Mouse (Mus musculus) kidney, adult 11 months (tissue): ENCODE results near the gene Cdk2ap1.
A peak's percentile ranks its signal among the peaks of the same experiment; 100 is the strongest.
"Not testable (repeated sequence)": the region's sequence is repeated elsewhere in the genome, so short reads cannot be mapped to it uniquely, and the experiment has no call there.

ENCODE experiments used
- DNase-seq: peaks from one replicate; pipeline ENCODE4 v3.0.0; 2022

The Cdk2ap1 gene

GRCm38 (mm10) chr5:124362982-124363381, at the start of gene Cdk2ap1:
Cdk2ap1 (minus strand) TSS chr5:124363082.
- DNase-seq = not testable (repeated sequence)

GRCm38 (mm10) chr5:124412163-124412562, 49.3 kb upstream of the Cdk2ap1 start:
- DNase-seq = no peak

GRCm38 (mm10) chr5:124410808-124411207, 47.9 kb upstream of the Cdk2ap1 start:
- DNase-seq = no peak

GRCm38 (mm10) chr5:124393726-124394125, 30.8 kb upstream of the Cdk2ap1 start:
- DNase-seq = no peak

- DNase-seq = no peak
Observed at GRCm38 (mm10) chr5:124392412-124392811, 29.5 kb upstream of the Cdk2ap1 start.

GRCm38 (mm10) chr5:124387932-124388331, 25.1 kb upstream of the Cdk2ap1 start:
- no peak for DNase-seq

GRCm38 (mm10) chr5:124380121-124380520, 17.2 kb upstream of the Cdk2ap1 start:
- no peak for DNase-seq

- DNase-seq = no peak
Observed at GRCm38 (mm10) chr5:124377149-124377548, 14.3 kb upstream of the Cdk2ap1 start.

- DNase-seq = no peak
Observed at GRCm38 (mm10) chr5:124376401-124376800, 13.5 kb upstream of the Cdk2ap1 start.

- no peak for DNase-seq
Observed at GRCm38 (mm10) chr5:124374298-124374697, 11.4 kb upstream of the Cdk2ap1 start.

GRCm38 (mm10) chr5:124366721-124367120, 3.8 kb upstream of the Cdk2ap1 start:
- peak; percentile 68 for DNase-seq

- DNase-seq = no peak
Observed at GRCm38 (mm10) chr5:124365754-124366153, 2.9 kb upstream of the Cdk2ap1 start.

GRCm38 (mm10) chr5:124364173-124364918, 1.5 kb upstream of the Cdk2ap1 start:
- no peak for DNase-seq

GRCm38 (mm10) chr5:124359641-124360040, 3.2 kb downstream of the Cdk2ap1 start:
- no peak for DNase-seq

- DNase-seq = no peak
Observed at GRCm38 (mm10) chr5:124356695-124357094, 6.2 kb downstream of the Cdk2ap1 start.

- no peak for DNase-seq
Observed at GRCm38 (mm10) chr5:124355425-124355959, 7.4 kb downstream of the Cdk2ap1 start.

GRCm38 (mm10) chr5:124354574-124355424, 8.1 kb downstream of the Cdk2ap1 start:
- DNase-seq = peak; percentile 31

GRCm38 (mm10) chr5:124353726-124354547, 8.9 kb downstream of the Cdk2ap1 start:
- DNase-seq = peak; percentile 42

- no peak for DNase-seq
Observed at GRCm38 (mm10) chr5:124353011-124353725, 9.7 kb downstream of the Cdk2ap1 start.

GRCm38 (mm10) chr5:124352141-124352920, 10.6 kb downstream of the Cdk2ap1 start:
- peak; percentile 69 for DNase-seq

GRCm38 (mm10) chr5:124351604-124352003, 11.3 kb downstream of the Cdk2ap1 start:
- no peak for DNase-seq
